Mouse (Mus musculus): ENCODE data around the gene Zfp628.

DNA sequence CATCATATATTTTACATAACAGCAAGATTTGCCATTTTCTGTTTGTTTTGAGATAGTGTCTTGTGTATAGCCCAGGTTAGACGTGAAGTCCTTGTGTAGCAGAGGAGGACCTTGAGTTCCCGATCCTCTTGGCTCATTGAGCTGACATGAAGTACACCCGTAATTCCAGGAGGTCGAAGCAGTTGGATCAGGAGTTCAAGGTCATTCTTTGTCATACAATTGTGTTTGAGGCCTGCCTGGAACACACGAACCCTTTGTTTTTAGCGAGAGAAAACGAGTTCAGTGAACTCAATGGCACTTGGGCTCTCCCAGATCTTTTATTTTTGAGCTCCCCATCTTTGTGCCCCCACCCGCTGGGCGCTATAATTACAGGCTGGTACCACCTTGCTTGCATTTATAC, 12.6 kb upstream of the Zfp628 start:
- TF ChIP-seq CTCF (IDR thresholded peaks at IDR 0.05; ENCODE audit: low read depth, low read length) (no peak), POLR2A (IDR thresholded peaks at IDR 0.05; ENCODE audit: extremely low read depth, insufficient read depth, low read length) (no peak)
